Mouse (Mus musculus): ENCODE data around the gene Wars.

Wars gene

DNA sequence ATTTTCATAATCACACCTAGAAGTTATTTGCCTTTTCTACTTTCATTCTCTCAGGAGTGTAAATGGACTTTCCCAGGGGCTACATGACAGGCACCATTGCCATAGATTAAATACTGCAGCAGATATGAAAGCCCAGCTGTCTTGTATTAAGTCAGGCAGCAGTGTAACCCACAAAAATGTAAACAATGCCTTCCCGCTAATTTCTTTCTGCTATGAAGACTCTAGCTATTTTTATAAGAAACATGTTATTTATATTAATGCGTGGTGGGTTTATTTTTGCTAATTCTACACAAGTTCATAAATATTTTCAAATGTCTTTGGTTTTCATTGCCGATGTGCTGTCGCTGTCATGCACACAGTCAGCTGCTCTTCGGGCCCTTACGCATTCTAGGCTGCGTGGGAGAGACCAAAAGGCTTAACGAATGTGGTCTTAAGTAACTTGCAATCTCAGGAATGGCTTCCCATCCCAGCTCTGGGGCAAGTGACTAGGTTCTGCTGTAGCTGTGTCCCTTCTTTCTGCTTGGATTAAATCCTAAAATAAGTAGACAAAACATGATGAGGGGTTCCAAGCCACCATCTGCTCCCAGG is 16.0 kb upstream of the Wars start:
- no peak for DNase-seq (ENCODE audit: low spot score in 2 of 2)

DNA sequence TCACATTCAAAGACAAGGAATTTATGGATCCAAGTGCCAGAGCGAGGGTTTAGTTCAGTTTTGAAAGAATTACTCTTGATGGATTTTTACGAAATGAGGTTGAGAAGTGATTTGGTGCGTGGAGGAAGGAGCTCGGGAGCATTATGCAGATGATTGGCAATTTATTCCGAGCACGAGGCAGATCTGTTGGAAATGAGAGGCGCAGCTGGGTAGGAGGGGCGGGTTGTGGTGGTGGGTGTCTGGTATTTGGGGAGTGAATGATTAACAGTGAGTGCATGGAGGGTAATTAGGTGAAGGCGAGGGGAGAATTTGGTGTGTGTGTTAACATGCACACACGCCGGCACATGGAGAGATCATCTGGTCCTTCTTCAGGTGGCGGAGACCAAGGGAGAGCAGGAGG is 12.4 kb upstream of the Wars start:
- no peak for DNase-seq (ENCODE audit: low spot score in 2 of 2)

DNA sequence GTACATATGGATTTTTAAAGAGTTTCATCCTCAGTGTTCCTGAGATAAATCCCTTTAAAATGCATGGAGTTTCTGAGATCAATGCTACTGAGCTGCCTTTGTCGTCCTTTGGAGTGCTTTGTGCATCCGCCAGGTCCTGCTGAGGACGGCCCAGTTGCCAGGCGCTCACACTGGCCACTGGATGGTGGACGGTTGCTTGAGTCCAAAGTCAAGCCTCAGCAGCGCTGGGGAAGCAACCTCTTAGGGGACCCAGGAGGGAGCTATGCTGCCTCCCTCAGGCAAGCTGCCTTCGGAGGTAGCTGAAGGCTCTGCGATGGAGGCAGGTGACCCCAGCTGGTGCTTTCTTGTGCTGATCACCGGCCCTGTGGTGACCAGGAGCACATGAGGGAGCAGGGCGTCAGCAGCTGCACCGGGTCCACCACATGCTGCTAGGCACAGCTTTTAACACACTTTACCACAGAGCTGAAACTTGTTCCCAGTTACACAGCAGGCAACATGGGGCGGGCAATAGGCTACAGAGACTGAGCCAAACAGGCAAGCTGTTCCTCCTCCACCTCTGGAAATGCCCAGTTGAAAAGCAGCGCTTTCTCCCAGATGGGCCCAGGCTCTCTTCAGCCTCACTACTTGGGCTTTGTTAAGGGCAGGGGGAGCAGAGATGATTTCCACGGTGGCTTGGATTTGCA is 11.8 kb upstream of the Wars start:
- DNase-seq (ENCODE audit: low spot score in 2 of 2) = no peak

DNA sequence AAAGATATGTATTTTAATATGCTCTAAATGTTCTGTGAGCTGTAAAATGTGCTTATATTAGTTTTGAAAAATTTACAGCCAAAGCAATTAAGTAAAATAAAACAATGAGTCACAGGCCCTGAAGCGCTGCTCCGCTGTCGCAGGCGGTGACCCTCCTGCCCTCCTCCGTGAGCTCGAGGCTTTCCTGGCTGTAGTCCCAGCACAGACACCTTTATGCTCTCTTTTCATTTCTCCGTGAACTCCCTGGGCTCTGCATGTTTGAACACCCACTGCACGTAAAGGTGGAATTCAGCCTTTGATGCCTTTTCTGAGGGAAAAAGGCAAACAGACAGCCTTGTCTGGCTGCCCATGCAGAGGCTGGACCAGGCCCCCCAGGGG is 10.3 kb upstream of the Wars start:
- DNase-seq (ENCODE audit: low spot score in 2 of 2) = no peak

DNA sequence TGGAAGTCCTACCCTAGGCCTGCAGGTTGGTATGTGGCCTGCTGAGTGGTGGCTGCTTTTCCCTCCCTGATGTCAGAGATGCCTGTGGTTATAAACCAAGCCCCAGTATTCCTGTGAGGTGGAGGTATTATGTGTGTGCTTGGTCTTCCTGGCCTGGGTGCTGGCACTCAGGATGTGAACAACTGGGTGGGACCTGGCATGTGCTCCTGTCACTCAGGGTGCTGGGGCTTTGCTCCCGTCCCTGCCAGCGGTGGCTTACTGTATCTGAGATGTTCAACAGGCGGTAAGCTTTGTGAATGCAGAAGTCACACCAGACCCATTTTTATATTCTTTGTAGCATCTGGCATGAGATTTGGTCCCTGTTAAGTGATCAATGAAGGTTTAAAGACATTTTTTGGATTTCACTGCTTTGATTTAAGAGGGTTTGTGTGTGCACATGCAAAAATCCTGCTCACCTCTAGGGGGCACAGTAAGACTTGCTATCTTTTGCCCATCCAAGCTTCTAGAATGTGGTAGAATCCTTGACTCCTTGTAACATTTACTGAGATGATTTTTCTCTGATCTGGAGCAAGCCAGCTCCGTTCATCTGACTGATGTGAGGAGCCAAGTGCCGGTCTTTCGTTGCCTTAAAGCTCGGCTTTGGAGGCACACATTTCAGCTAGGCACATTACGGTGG is 9.8 kb upstream of the Wars start:
- peak in 1 of 2 experiments; percentile 48 for DNase-seq (ENCODE audit: low spot score in 2 of 2)

DNA sequence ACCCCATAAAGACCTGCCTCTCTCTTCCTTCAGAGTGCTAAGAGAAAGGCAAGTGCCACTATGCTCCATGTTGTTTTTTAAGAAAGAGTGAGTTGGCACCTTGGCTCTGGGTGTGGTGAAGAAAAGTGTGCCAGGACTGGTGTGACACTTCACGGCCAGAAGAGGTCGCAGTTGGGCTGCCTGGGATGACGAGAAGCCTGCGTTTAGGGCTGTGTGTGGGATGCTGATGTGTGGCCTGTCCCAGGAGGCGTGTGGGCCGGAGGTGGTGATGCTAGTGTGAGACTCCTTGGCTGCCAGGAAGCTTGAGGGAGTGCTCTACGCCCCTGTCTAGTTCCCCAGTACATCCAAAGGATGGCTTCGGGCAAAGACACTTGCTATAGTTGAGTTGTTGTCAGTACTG is 9.0 kb upstream of the Wars start:
- DNase-seq (ENCODE audit: low spot score in 2 of 2) = peak; percentile 44 to 73

DNA sequence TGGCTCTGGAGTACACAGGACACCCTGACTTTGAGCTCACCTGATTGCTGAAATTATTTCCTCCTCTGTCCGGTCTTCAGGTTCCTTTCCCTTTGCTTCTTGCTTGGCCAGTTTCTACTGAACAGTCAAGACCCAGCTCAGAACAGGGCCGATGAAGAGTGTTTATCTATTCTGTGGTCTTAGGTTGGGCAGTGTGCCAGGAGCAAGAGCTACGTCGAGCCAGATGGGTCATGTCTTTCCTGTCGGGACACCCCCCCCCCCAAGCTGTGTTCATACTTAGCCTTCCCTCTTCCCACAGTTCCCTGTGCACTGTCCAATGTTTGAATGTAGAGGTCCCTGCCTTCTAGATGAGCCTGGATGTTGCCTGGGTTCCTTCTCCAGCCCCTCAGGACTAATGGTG is 7.4 kb upstream of the Wars start:
- no peak for DNase-seq (ENCODE audit: low spot score in 2 of 2)

DNA sequence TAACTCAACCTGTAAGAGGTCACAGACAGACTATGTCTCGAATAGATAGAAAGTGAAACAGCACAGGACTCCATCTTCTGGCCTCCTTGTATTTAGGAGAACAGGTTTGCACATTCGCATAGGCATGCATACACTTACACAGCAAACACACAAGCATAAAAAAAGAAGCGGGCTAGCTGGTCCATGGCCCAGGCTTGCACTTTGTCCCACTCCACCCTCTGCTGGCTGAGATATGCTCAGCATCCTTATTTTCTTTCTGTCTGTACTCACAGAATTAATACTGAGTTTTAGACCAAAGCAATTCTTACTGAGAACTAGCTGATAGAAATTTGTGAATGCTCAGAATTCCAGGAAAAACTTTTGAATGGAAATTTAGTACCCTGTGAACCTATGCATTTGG is 2.0 kb upstream of the Wars start:
- DNase-seq (ENCODE audit: low spot score in 2 of 2) = peak in 1 of 2 experiments; percentile 38

DNA sequence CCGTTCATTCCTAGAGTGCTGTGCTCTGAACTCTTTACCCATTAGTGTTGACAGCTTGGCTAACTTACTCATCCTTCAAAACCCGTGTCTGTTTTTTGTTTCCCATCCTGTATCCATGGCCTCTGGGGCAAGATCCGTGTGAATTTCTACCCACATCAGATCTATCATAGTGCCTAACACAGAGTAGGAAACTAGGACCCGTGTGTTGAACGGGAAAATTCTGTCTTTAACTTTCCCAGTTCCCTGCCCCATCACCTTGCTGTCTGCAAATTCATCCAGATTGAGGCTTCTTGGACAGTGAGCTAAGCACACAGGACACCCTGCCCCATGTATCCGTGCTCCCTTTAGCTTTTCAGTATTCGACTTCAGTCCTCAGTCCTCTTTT is 450 bp upstream of the Wars start:
- no peak for DNase-seq (ENCODE audit: low spot score in 2 of 2)

DNA sequence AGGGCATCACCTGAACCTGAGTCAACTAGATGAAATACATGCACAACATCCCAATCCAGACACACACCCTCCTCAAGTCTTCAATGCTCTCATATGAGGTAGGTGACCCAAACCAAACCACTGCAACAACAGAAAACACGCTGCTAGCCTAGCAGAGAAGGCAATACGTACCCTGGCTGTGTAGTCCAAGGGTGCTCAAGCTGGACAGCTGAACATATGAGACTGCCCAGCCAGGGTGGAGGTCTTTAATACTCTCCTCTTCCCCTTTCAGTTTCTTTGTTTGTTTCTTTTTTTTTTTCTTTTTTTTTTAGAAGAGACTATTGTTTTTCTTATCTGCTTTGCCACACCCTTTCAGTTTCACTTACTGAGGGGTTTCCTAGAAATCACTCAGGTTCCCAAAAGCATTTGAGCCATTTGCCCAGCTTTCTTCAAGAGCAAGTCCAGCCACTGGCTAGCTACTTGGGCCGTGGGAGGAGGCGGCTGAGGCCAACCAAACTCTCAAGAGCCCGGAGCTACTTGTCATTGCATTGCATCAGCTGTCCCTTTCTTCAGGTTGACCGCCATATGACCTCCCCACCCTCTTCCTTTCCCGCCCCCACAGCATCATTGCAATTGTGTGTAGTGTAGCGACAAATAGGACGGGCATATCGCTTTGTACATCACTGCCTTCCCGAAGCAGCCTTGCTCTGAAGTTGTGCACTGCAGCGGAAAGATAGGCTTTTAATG is 822 bp downstream of the Wars start, which contains the start of gene Wdr25:
Gene Wdr25 (plus strand): TSS at position 643 of the 726 bp plus-strand sequence.
- DNase-seq (ENCODE audit: low spot score in 2 of 2) = peak in 1 of 2 experiments; percentile 25

DNA sequence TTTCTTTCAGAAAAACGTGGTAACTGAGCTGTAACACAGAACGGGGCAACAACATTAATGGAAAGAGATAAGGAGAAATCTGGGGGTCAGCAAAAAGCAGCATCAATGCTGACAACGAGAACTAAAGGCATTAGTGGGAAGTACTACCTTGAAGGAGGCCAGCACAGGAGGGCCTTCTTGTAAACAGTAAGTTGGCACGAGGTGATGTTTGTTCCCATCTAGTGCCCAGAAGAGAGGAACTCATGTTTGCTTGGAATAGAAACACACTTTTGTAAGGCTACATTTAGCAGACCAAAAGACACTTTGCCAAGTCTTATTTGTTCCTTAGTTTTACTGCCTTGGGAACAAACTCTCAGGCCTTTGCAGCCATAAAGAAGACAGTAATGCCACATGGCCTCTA is 5.3 kb downstream of the Wars start:
- DNase-seq (ENCODE audit: low spot score in 2 of 2) = no peak

DNA sequence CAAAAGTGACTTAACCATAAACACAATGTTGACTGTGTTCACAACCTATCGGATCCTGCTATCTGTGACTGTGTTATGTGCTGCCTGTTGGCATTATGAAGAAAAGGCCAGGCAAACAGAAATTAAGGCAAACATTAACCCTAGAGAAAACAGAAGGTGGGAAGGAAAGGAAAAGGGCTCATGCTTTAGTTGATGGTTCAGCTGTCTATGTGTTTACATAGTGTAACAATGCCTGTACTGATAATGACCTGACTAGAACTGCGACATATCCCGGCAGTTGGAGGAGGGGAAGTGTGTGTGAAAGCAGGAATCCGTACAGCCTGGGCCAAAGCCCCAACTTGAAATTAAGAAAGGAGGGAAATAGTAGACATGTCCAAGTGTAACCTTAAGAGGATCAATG is 6.9 kb downstream of the Wars start:
- DNase-seq (ENCODE audit: low spot score in 2 of 2) = no peak

DNA sequence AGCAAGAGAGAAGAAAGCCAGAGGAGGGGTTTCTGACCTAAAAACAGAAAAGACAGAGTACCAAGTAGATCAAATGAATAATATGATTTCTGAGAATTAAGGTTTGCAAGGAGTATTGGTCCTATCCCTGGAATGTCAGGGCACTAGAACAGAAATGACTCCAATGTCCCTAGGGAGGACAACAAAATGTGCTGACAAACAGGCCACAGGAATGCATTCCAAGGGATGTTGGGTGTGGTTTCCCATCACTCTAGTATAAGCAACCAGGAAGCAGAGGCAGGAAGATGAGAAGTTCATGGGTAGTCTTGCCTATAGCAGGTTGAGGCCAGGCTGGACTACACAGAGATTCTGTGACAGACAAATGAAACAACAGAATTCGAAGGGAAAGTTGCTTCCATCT is 8.1 kb downstream of the Wars start:
- no peak for DNase-seq (ENCODE audit: low spot score in 2 of 2)

DNA sequence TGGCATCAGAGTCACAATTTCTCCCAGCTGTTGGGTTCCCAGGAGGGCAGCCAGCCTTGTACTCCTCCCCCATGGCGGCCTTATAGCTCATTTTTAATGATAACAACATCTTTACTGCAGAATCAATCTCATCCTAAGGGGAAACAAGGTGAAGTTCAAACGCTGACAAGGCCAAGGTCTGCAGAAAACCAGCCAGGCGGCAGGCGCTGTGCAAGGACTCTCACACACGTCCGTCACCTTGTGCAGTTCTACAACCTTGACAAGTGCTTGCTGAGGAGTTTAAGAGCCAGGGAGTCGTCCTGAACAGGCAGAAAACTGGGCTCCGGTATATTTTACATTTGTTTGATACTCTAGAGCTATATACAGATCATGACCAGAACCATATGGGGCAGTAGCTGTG is 11.2 kb downstream of the Wars start:
- no peak for DNase-seq (ENCODE audit: low spot score in 2 of 2)

DNA sequence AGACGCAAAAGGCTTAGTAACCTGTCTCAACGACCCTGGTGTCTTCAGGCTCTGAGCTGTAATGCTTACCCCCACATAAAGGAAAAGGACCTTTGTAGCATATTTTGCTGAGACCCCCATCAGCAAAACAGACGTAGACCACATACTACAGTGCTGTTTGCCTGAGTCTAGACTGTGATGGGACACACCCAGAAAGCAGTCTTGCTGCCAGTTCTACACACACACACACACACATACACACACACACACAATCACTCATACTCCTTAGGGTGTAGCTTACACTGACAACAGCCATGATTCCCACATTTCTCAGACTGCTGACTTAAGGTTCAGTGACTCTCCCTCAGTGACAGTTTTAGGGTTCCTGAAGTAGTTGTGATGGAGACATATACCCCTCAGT is 12.8 kb downstream of the Wars start:
- DNase-seq (ENCODE audit: low spot score in 2 of 2) = no peak

DNA sequence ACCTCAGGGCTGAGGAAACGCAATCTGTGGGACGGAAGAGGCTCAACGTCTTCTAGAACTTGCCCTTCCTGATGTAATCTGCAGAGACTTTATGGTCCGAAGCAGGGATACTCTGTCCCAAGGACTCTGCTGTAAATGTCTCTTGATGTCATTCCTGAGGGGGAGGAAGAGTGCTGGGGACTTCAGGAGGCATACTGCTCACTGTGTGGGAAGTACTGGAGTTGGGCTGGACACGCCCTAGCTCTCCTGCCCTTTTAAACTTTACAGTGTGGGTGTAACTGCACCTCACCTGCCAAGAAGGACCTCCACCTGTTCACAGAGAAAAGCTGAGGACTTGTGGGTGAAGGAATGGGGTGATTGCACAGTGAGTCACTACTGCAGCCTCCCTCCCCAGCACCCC is 13.4 kb downstream of the Wars start:
- no peak for DNase-seq (ENCODE audit: low spot score in 2 of 2)

DNA sequence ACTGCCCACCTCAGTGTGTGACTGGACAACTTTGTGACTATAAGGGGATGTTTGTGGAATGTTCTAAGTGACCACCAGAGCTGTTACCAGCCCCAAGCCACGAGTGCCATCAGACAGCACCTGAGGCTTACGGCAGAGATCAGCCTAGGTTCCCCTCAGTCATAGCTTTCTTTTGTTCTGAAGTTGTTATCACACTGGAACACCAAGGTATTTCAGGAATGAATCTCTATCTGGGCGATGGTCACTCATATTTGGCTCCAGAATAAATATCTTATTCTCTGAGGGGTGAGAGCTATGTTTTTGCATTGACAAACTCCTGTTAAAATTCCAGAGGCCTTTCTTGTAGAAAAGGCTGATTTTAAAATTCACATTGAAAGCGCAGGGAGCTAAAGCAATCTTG is 14.8 kb downstream of the Wars start:
- DNase-seq (ENCODE audit: low spot score in 2 of 2) = no peak

DNA sequence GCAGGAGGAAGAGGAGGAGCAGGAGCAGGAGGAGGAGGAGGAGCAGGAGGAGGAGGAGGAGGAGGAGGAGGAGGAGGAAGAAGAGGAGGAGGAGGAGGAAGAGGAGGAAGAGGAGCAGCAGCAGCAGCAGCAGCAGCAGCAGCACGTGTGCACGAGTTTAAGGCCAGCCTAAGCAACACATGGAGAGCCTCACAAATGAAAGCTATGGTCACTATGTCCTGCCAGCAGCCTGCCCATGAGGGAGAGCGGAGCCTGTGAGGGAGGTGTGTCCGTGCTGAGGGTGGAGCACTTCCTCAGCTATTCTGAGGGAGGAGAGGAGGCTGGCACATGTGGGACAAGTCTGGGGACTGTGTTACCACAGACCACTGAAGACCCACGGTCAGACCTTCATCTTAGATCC is 20.9 kb downstream of the Wars start:
- no peak for DNase-seq (ENCODE audit: low spot score in 2 of 2)

DNA sequence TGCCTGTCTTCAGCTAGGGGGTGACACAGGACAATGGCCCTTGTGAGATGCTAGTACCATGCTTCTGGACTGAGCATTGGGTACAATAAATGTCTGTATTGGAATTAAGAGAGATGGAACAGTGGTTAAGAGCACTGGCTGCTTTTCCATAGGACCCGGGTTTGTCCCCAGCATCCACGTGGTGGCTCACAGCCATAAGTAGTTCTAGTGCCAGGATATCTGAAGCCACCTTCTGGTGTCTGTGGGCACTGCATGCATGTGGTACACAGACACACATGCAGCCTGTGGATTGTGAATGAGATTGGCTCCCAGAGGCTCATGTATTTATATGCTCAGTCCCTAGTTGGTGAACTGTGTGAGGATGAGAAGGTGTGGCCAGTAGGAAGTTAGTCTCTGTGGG is 24.4 kb downstream of the Wars start:
- peak in 1 of 2 experiments; percentile 53 for DNase-seq (ENCODE audit: low spot score in 2 of 2)

DNA sequence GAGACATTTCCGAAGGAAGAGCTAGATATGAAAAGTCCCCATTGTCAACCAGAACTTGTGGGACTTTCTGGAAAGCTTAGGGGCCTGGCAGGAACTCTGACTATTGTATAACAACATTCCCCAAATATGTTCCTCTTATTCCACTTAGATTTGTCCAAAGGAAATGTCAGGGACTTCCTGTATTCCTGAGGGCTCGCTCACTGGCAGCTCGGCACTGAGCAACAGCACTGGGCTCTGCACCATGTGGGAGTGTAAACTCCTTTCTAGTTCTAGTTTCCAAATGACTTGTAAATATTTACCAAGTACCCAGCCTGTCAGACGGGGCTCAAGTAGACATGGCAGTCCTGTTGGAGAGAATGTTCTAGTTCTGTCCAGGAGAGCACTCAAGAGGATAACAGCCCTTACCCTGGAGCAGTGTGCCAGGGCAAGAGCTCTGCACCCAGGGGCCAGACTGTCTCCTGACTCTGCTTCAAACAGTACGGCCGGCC is 28.9 kb downstream of the Wars start:
- no peak for DNase-seq (ENCODE audit: low spot score in 2 of 2)

DNA sequence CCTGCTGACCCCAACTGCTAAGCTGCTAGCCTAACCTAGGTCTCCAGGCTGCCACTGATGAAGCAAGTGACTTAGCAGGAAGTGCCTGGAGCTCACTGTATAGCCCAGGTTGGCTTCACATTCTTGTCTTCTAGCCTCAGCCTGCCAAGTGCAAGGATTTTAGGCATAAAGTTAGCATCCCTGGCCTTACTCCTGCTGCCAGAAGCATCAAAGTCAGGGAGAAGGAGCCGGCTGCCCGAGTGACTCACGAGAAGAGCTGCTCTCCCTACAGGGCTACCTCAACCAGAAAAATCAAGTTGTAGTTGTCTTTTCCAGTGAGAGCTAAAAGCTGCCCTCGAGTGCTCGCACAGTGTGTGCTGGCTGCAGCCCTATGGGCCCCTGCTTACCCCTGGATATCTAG is 35.5 kb downstream of the Wars start:
- DNase-seq (ENCODE audit: low spot score in 2 of 2) = no peak

DNA sequence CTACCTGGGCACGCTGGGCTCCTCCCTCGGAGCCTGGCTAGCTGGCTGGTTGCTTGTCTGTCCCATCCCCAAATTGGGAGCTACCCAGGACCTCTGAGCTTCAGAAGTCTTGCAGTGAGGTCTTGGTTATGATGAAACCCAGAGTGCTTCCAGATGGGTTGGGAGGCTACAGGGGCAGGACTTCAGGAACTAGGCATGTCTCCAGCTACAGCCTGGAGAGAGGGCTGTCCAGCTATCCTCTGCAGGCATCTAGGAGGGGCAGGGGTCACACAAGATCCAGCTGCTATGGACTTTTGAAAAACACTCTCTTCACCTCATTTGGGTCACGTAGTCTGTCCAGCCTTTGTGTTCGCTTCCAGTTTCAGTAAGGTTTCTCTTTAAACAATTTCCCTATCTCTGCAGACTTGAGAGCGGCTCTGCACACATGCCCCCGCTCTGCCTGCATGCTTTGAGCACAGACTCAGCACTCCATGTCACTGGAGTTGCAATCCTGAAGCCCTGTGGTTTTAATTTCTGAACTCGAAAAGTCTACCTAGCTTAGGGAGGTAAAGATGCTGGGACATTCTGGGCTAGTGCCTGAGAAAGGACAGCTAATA is 36.3 kb downstream of the Wars start:
- no peak for DNase-seq (ENCODE audit: low spot score in 2 of 2)

All from spleen, postnatal 10 days (tissue).